Mouse (Mus musculus) fibroblast of lung, adult 2 months (primary cell): ENCODE results near the gene Grm6.
A peak's percentile ranks its signal among the peaks of the same experiment; 100 is the strongest.

ENCODE experiments used
- DNase-seq: peaks from one replicate; pipeline ENCODE4 v3.0.0-alpha.2; 2011; ENCODE audit warnings: low read depth

Grm6 gene

DNA sequence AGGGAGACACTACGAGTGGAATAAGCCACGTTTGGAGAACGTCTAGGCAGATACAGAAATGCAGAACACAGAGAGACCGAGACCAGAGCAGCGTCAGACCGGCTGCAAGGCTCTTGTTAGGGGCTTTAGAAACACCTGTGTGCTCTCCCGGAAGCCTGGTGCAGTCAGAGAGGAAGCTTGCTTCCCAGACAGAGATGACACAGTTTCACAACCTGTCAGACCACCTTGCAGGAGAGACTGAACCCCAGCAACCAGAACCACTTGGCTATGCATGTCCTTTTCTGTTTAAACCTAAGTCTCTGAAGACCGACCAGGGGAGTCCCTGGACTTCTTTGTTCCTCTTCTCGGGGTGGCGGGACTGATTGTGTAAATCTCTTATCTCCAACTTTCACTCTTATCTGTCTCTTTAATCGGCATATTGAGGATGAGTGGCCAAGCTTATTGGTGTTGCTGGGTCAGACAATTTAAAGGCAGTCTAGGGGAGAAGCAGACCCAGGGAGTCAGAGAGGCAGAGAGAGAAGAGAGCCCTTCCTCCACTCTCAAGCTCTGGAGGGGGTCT is at the start of gene Grm6:
Grm6 (plus strand) TSS at position 509 of the 559 bp plus-strand sequence.
- no peak for DNase-seq

DNA sequence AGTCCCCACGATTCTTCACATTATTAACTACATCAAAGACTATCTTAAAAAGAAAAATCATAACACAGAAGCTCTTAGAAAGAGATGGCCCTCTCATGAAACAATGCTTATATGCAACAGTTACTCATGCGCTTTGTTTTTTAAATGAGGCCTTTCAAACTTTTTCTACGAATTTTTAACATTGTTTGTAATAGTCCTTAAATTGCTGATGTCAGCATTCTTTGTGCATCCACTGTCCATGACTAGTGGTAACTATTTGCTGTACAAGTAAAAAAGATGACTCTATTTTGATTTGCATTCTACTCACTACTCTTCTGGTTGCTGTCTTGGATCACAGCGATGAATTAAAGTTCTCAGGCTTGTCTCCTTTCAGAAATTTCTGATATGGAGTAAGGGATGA is 36.3 kb upstream of the Grm6 start:
- no peak for DNase-seq

GRCm38 (mm10) chr11:50826214-50826613 is 24.3 kb upstream of the Grm6 start:
- peak; percentile 40 for DNase-seq

- DNase-seq, result peak; percentile 54
Observed at GRCm38 (mm10) chr11:50827010-50827953, 23.2 kb upstream of the Grm6 start, which contains the start of gene Zfp354c. TSS of gene Zfp354c (minus strand) at chr11:50827724.

- no peak for DNase-seq
Observed at GRCm38 (mm10) chr11:50835727-50836126, 14.8 kb upstream of the Grm6 start.

GRCm38 (mm10) chr11:50841023-50841735 is 9.3 kb upstream of the Grm6 start, which contains the start of gene Zfp879:
TSS of gene Zfp879 (minus strand) at chr11:50841552.
- DNase-seq, result peak; percentile 76

DNA sequence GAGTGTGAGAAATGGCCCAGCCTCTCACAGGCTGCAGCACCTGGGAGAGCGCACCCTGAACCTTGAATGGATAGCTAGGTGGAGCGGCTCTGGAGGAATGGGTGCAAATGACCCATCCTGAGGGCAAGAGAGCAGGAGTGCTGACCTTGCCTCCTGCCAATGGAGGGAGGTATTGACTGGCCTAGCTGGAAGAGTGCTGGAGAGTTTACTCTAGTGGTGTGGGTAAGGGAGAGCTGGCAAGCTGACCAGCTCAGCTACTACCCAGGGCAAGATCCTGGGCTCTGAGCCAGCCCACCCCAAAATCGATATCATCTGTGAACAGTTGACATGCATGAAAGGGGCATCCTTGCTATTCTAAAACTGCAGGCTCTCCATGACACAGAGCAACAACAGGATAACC is 4.5 kb upstream of the Grm6 start:
- no peak for DNase-seq

DNA sequence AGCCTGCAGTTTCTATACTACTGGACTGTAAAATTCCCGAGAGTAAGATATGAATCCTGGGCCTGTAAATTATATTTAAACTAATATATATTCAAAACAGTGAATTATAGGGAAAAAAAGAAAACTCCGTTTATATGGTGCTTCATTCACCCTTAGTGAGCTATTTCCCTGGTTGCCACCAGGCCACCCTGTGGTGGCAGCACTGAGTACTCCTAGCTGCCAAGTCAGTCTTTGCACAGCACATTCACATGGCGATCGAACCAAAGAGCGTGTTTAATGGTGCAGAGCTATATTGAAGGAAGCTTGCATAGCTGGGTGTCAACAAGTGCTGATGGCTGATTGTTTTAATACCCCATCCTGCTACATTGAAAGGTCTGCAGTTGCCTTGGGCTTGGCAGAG is 3.4 kb upstream of the Grm6 start:
- DNase-seq, result no peak

GRCm38 (mm10) chr11:50848520-50849137 is 1.9 kb upstream of the Grm6 start:
- DNase-seq, result no peak

GRCm38 (mm10) chr11:50849310-50849709 is 1.2 kb upstream of the Grm6 start:
- no peak for DNase-seq

- DNase-seq, result no peak
Observed at GRCm38 (mm10) chr11:50850989-50851601, 610 bp downstream of the Grm6 start.

DNA sequence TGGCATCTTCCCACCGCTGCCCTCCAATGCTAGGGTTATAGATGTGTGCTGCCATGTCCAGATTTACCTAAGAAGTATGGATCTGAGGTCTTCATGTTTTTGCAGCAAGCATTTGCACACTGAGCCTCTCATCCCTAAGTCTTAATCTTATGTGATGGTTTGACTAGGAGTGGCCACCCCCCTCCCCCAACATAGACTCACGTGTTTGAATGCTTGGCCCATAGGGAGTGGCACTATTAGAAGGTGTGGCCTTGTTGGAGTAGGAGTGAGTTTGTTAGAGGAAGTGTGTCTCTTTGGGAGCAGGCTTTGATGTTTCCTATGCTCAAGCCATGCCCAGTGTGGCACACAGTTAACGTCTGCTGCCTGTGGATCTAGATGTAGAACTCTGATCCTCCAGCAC is 28.2 kb downstream of the Grm6 start:
- DNase-seq, result no peak

DNA sequence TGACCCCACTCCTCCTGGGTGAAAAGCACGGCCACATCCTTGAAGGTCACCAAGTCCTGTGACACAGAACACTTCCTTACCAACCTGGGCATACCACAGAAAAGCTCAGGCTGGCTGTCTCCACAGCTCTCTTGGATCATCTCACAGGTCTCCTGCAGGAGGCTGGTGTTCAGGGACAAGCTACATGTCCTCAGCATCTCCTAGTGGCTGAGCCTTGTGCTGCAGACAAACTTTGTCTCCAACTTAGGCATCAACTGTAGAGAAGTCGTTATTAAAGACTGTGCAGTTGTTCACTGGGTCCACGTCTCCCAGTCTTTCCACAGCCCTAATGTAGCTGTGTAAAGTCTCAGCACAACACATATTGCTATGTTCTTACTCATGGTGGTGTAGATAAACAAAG is 33.3 kb downstream of the Grm6 start:
- no peak for DNase-seq

DNA sequence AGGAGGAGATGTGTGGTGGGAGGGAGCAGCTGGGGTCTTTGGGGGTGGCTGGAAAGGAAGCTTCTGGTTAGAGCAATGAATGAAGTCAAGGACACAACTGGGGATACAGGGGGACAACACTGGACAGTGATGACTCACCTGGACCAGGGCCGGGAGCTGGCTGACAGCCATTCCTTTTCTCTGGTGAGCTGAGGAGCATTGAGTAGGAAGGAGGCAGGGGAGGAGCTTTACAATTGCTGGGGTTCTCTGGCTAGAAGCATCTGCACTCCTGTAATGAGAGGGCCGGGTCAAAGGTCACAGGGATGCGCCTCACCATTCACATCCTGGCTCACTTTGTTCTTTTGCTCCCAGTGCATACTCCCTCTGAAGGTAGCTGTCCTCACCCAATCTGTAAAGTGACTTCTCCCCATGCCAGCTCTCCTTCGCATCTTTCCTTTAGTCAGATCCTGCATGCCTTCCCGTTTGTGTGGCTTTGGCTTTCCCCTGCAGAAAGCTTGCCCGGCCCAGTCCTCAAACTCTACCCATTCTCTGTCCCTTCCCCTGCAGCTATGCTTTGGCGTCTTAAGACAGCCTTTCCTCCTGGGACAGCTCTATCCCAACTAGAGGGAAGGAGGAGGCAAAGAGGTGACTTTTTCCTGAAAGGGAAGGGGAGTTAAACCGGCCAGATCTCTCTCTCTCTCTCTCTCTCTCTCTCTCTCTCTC is 35.9 kb downstream of the Grm6 start:
- no peak for DNase-seq

- no peak for DNase-seq
Observed at GRCm38 (mm10) chr11:50886933-50887293, 36.4 kb downstream of the Grm6 start.

- DNase-seq, result peak; percentile 90
Observed at GRCm38 (mm10) chr11:50887390-50888128, 37.1 kb downstream of the Grm6 start, which contains the start of gene Zfp454. TSS of gene Zfp454 (minus strand) at chr11:50887651.

- no peak for DNase-seq
Observed at GRCm38 (mm10) chr11:50892441-50892840, 42.0 kb downstream of the Grm6 start.

DNA sequence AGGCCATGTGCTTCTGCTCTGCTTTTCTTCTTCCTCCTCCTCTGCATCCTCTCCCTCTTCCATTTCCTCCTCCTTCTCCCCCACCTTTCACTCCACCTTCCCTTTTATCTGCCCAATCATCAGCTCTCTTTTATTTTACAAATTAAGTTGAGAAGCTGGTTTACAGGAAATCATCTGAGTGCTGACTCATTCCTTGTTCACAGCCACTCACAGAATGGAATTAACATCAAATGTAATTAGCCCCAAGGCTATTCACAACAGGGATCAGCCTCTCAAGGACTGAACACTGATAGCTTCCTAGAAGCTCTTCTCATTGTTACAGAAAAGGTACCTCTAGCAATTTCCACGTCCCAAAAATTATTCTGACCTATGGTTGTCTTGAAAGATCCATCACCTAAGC is 46.9 kb downstream of the Grm6 start:
- DNase-seq, result no peak

DNA sequence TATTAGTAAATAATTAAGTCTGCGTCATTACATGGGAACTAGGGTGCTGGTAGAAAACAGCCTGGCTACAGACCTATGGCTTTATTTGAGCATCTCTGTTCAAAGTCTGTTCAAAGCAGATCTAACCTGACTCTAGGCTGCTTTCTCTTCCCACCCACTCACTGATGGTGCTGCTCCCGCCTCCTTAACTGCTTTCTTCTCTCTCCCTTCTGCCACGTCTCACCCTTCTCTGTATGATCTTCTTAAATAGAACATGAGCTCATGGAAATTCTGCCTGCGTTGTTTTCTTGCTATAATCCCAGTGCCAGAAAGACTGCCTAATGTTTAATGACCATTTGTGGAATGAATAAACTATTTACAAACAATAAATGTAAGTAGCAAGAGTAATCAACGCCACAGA is 57.7 kb downstream of the Grm6 start:
- DNase-seq, result no peak

- no peak for DNase-seq
Observed at GRCm38 (mm10) chr11:50913301-50913700, 62.8 kb downstream of the Grm6 start.
